Mouse (Mus musculus) thymus, postnatal 36 days (tissue): ENCODE measurements around the gene Bin2.
A peak's percentile ranks its signal among the peaks of the same experiment; 100 is the strongest.
"Not testable (repeated sequence)": the region's sequence is repeated elsewhere in the genome, so short reads cannot be mapped to it uniquely, and the experiment has no call there.

Source experiments
- DNase-seq, 2 experiments: peaks; one replicate each; pipeline ENCODE4 v3.0.0; 2022; ENCODE audit warnings: mixed read lengths in 2 of 2

Gene Bin2

DNA sequence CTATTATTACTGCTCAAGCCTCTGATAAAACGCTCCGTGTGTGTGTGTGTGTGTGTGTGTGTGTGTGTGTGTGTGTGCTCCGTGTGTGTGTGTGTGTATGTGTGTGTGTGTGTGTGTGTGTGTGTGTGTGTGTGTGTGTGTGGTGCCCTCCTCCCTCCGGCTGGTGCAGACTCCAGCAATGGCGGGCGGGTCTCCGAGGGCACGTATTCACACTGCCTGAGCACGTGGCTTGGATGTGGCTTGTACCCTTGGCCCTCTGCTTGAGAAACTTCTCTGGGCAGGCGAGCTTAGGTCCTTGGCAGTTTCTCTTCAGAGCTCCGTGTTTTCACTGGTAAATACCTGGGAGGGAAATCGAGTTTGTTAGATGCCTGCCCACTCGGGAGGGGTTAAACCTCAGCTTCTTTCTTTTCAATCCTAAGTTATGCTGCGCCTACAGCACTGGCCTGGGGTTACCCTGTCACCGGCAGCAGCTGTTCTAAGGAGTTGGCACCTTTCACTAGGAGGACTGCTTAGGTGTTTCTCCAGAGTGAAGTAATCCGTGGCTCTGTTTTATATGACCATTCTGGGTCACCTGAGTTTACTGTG, 28.0 kb downstream of the Bin2 start:
- DNase-seq: no peak

DNA sequence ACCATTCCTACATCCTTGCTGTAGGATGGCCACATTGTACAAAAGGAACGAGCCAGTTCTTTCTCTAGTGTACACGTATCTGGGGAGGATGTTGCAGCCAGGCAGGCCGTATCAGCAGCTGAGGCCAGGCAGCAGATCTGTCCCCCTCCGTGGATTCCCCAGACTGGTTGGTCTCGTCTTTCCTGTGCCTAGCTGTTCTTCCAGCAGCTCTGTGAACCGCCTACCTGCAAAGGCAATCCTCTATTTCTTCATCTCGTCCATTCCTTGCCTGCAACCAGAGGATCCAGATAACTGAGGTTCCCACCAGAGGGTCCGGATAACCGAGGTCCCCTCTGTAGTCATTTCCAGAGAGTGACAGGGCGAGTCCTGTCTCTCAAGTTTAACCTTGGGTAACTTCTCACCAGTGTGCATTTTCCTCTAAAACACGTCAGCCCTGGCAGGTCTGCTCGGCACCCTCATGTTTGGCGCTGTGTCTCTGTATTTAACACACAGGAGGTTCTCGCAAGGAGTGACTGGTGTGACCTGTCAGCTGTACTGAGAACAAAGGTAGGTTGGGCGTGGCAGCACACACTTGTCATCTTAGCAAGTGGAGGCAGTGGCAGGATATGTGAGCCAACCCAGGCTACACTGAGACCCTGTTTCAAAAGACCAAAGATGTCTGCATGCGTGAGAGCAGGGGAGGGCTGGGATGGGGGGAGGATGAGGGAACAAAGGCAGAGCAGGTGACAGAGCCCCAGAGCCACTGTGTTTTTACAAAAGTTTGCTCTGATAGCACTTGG, 29.2 kb downstream of the Bin2 start:
- peak in 1 of 2 experiments; percentile 31 for DNase-seq

- DNase-seq: peak; percentile 56 to 62
Measured at GRCm38 (mm10) chr15:100637661-100638060, 31.7 kb downstream of the Bin2 start.

DNA sequence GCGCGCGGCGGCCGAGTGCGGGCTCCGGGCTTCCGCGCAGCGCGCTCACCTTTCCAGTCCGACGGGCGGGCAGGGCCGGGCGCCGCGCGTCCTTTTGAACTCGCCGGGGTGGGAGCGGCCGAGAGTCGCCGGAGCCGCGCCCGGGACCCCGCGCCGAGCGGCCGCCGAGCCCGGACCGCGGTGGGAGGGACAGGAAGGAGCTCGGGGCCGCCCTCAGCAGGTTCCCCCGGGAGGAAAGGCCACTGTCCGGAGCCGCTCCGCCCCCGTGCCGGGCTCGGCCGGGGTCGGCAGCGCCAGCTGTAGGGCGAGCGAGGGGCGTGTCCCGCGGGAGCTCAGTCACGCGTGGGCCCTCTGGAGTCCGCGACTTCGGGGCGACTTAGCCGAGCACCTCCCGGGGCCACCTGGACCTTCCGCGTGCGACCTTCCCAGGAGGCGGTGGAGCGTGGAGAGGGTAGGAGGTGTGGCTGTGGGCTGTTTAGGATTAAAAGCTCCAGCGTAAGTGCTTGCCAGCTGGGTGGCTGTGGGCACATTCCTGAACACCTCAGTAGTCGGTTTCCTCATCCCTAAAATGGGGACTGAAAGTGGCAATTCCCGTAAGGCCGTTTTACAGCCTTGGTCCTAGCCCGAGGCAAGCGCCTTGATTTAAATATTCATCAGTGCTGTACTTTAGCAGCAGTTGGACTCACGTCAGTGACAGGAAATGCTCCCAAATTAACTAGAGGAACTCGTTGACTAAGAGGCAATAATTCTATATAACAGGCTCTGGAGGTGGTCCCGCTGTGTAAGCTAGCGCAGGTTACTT, 32.5 kb downstream of the Bin2 start, which contains the start of gene Smagp:
Smagp (minus strand) TSS at position 241 of the 802 bp plus-strand sequence.
- peak in 1 of 2 experiments; percentile 37 for DNase-seq

DNA sequence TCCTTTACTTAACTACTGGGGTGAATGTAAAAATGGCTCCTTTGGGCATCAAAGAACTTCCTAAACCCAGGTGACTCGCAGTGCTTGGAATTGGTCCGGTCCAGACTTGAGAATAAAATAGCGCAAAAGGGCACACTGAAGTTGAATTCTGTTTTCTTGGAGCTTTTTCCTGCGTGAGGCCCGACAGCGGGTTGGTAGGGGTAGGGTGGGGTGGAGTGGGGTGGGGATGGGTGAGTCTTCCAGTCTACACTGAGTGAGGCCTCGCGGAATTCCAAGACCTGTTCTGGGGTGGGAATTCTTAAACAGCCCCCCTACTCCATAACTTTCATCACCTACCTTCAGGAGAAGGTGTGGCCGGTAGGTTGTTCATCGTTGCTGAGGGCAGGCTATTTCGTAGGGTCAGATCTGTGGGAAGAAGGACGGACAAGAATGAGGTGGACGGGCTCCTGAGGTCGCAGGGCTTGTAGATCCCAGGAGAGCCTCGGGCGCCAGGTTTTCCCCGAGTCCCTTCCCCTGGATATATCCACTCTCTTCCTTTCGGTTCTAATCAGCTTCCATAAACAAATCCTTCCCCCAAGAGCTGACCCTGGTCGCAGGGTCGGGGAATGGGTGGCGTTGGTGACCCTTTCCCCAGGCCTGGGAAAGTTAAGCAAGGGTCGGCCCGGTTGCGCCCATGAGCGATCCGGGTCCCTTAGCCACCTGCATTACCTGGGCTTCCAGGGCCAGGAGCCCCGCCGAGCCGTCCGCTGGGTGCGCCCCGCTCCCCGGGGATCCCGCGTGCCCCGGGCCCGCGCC, 33.3 kb downstream of the Bin2 start:
- DNase-seq: no peak

DNA sequence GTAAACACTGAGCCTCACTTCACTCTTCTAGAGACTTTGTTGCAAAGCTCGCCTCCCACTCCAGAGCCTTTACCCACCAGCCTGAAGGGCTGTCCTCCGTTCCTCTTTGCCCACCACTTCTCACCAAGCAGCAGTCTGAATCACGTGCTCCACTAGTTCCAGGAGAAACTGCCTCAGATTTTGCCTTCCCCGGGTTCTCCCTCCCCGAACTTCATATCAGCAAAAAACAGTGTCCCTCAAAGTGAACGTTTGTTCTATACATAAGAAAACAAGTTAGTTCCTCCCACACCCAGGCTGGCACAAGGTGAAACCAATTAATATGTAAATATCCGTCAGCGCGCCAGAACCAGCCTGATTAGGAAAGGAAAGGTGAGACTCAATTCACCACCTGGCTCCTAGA, 34.1 kb downstream of the Bin2 start:
- DNase-seq: no peak

- DNase-seq: no peak
Measured at GRCm38 (mm10) chr15:100633341-100633740, 36.0 kb downstream of the Bin2 start.

GRCm38 (mm10) chr15:100632323-100632722, 37.0 kb downstream of the Bin2 start:
- DNase-seq: no peak

DNA sequence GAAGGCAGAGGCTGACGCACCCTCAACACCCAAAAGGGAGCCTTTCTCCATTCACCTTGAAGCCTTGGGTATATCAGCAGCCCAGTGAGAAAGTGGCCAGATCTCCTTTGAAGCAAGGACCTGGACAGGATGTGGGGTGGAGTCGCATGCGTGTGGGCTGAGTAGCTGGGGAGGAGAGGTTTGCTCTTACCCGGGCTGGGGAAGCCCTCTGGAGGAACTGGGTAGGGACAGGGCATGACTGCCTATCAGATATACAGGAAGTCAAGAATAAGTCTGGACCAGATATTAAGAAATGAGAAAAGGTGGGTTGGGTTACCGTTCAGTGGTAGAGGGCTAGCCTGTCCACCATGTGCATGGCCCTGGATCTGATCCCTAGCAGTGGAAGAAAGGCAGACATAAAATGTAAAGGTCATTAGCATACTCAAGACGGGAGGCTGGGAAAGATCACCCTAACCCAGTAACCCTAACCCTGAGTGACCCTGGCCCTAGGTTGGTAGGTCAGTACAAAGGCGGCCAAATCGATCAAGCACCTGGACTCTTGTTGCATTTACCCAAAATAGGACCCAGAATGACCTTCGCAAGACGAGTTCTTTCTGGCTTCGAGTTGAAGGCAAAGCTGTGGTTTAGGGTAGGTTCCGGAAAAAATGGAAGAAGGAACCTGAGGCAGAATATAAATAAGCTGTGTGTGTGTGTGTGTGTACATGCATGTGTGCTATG, 37.7 kb downstream of the Bin2 start:
- DNase-seq: no peak

- no peak for DNase-seq
Measured at GRCm38 (mm10) chr15:100630126-100630525, 39.2 kb downstream of the Bin2 start.

- DNase-seq: no peak
Measured at GRCm38 (mm10) chr15:100628797-100629196, 40.6 kb downstream of the Bin2 start.

DNA sequence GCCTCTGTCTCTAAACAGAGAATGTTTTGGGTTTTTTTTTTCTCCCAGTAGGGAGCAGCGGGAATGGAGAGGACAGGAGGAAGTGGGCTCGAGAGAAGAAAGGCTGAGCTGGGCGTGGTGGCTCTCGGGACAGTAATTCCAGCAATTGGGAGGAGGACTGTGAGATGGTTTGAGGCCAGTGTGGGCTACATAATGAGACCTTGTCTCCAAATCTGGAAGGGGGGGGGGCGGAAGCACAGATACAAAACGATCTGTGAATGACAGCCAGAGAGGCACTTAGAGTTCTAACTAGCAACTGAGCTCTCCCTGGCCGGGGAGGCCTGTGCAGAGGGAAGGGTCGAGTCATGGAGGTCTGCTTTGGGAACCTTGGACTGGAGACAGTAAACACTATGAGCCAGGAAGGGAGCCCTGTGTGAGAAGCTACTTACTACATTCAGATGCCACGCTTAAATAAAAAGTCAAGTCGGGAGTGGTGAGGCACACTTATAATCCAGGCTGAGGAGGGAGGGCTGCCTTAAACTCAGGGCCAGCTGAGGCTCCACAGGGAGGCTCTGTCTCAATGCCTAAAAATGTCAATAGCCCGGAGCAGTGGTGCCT, 41.5 kb downstream of the Bin2 start:
- no peak for DNase-seq

DNA sequence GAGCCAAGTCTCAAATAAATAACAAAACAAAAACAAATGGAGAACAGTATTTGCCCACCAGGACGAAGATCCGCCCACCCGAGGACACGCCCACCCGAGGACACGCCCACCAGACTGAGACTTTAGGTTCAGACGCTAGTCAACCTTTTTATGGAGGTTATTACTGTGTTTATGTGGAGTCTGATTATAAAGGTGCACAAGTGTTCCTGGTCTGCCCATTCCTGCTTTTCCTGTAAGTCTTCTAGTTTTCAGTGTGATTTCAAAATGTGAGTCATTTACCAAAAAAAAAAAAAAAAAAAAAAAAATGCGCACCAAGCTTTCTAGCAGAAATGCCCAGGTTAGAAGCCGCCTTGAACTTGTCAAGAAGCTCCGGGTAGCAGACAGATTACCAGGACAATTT, 42.1 kb downstream of the Bin2 start:
- DNase-seq: no peak

DNA sequence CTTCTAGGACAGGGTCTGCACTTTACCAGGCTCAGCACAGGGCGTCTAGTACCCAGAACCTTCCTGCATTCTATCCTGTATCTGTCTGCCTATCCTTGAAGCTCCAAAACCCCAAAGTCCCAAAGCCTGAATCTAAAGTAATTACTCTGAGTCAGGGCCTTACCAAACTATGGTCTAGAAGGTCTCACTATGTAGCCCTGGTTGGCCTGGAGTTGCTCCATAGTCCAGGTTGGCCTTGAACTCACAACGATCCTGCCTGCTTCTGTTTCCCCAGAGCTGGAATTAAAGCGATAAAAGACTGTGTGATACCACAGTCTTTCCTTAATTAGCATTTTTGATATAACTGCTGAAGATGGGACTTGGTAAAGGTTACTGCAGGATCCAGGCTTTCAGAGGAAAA, 44.9 kb downstream of the Bin2 start:
- DNase-seq: no peak

- DNase-seq: no peak
Measured at GRCm38 (mm10) chr15:100623754-100624153, 45.6 kb downstream of the Bin2 start.

DNA sequence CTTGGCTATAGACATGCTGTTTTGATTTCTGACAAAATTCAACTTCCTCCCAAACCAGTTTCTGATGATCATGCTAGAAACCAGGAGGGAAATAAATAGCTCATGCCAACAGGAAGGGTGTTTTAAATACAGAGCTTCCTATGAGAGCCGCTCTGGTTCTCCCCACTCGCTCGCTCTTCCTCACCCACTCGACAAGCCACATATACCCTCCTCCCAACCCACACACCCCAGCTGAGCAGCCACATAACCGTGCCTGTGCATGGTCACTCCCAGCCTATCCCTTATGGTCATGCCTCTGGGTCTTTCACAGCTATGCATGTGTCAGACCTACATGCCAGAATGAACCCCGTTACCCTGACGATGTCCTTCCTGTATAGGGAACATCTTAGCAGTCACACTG, 47.2 kb downstream of the Bin2 start:
- no peak for DNase-seq

DNA sequence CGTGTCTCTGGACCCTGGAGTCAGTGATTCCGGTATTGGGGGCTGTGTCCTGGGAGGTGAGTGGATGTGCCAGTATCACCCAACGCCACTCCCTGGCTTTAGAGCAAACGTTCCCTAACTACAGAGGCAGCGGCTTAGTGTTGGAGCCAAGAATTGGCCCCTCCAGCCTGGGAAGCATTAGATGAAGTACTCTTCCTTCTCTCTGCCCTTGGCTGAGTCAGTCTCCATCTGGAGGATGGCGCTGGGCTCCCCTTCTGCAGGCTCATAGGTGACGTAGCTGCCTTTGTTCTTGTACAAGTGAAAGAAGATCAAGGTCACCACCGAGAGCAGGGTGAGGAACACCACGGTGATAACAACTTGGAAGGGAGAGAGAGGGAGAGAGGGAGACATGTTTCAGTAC, 47.7 kb downstream of the Bin2 start:
- not testable (repeated sequence) for DNase-seq

DNA sequence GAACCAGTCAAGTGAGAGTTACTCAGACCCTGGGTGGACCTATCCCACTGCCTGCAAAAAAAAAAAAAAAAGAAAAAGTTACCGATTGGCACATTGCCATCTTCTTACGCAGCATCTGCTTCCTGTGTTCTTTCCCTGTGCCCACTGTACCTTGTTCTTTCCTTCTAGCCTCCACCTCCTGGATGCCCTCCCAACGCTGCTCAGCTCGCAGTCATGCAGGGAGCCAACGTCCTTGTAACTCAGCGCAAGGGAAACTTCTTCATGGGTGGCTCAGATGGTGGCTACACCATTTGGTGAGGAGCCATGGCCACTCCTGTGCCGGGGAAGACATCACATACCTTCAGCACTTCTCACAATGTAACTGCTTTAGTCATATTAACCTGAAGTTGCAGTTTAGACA, 50.2 kb downstream of the Bin2 start:
- no peak for DNase-seq

GRCm38 (mm10) chr15:100616221-100616620, 53.1 kb downstream of the Bin2 start:
- no peak for DNase-seq

DNA sequence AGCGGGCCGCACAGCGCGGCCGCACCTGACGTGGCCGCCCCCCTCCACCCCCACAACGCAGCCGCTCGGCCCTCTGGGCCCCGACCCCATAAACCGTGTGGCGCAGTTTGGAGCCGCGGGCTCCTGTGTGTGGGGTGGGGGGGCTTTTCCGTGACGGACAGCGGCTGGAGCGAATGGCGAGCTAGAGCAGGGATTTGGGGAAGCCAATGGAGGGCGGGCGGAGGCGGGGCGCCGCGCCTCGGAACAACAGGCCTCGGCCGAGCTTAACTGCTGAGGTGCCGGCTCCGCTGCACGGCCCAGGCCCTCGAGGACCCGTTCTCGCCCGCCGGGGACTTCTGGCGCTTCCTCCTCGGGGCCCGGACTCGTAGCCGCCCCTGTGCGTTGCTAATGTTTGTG, 53.5 kb downstream of the Bin2 start:
- peak; percentile 89 for DNase-seq

DNA sequence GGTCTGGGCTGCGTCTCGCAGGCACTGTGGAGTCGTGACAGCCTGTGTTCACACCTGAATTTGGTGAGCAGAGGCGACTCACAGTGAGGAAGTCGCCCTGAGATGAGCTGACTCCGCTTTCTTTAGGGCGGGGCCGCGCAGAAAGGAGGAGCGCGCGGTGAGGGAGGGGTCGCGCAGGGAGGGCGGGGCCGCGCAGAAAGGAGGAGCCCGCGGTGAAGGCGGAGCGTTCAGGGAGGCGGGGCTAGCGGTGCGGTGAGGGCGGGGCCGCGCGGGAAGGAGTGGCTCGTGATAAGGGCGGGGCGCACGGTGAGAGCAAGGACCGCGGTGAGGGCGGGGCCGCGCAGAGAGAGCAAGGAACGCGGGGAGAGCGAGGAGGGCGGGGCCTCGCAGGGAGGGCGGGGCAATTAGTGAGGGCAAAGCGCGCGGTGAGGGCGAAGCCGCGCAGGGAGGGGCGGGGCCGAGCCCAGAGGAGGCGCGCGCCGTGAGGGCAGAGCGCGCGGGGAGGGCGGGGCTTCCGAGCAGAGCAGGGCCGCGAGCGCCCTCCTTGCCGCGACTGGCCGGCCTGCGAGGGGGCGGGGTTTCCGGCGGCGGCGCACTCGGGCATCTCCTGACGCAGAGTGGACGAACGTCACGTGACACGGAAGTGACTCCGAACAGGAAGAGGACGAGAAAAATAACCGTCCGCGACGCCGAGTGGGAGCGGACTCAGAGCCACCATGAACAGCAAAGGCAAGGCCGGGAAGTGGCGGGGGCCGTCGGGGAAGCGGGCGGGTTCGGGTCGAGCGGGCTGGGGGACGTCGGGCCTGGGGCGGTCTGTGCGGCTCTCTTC, 54.1 kb downstream of the Bin2 start, which contains the start of gene Dazap2:
Dazap2 (plus strand) TSS at position 354 of the 829 bp plus-strand sequence.
- DNase-seq: peak; percentile 99 to 100
